Mouse (Mus musculus) stomach, postnatal 0 days (tissue): ENCODE data around the gene Scamp2.

Source experiments
- CTCF ChIP-seq: IDR thresholded peaks from 2 replicates; pipeline ENCODE4 v1.5.1; 2016; ENCODE audit warnings: antibody characterized with exemption, low read depth, mild to moderate bottlenecking, moderate library complexity
- EP300 ChIP-seq: optimal IDR thresholded peaks from 2 replicates; pipeline ENCODE3; 2016; ENCODE audit warnings: antibody characterized with exemption

DNA sequence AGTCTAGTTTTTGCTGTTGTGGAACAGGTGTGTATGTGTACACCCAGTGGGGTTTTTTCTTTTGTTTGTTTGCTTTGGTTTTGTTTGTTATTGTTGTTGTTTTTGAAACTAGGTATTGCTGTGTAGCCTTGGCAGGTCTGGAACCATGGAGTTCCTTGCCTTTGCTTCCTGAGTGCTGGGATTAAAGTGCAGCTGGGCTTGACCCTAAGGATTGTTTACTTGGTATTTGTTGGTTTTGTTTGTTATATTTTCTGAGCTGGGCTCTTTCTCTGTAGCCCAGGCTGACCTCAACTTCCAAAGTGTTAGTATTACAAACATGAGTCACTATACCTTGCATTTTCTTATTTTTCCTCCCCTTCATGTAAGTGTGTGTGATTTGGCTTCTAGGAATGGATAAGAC lies 34.3 kb upstream of the Scamp2 start:
- no peak for TF ChIP-seq CTCF
- no peak for TF ChIP-seq EP300
